In genomic region chr10:89289290-89289689, GRCm38 (mm10) we compare ENCODE assay signal across 20 mouse cellular contexts. TPM values are rescaled to one million over a fixed set of nuclear protein-coding genes. Genes with fewer than 3 reads are reported as not detected.
DNase-seq lines count a peak whose midpoint lies in the region; TF ChIP-seq lines count a peak whose summit lies in the region.
"Had no signal": no experiment of that assay in that cellular context is flagged by ENCODE, and none has a peak within 500 bp of the region (broad histone marks: within the 10 kb centered on the region; RNA-seq: fewer than 3 reads in every experiment).

No protein-coding gene starts in this region.

- peaks cover 0 to 2% of the 10 kb centered on the region in 2 experiments; a peak in 1 of 4 replicates for H3K36me3 ChIP-seq in MEL (ENCODE audit: control insufficient read depth in 1 of 2, insufficient read depth in 2 of 2, low read length in 2 of 2)
- H3K36me3 ChIP-seq: G1E had no signal

- peak in 1 of 2 experiments; percentile 50; a peak in 3 of 4 replicates for TF ChIP-seq EP300 in MEL (IDR thresholded peaks at IDR 0.05; ENCODE audit: low read depth in 1 of 2, low read length in 2 of 2)

- no peak overlapping the region for H3K9ac ChIP-seq in MEL (ENCODE audit: control insufficient read depth, low read depth, low read length, poor library complexity, severe bottlenecking)

- H3K4me3 ChIP-seq in MEL (ENCODE audit: control insufficient read depth in 1 of 2, insufficient read depth in 1 of 2, low read depth in 2 of 2, low read length in 2 of 2), result no peak overlapping the region

- no peak for TF ChIP-seq CTCF in MEL (IDR thresholded peaks at IDR 0.05 in 2 of 3, conservative IDR thresholded peaks at IDR 0.05 in 1 of 3; ENCODE audit: control insufficient read depth in 1 of 3, insufficient read depth in 1 of 3, low read depth in 2 of 3, low read length in 3 of 3, poor library complexity in 1 of 3, severe bottlenecking in 1 of 3)

- H3K79me2 ChIP-seq in MEL (ENCODE audit: control insufficient read depth, insufficient read depth, low read length, poor library complexity), result no peaks in the 10 kb centered on the region

- TF ChIP-seq POLR2A in MEL (IDR thresholded peaks at IDR 0.05; ENCODE audit: control insufficient read depth in 1 of 2, insufficient read depth in 1 of 2, low read depth in 1 of 2, low read length in 2 of 2, poor library complexity in 1 of 2), result no peak

- TF ChIP-seq RAD21 in MEL (IDR thresholded peaks at IDR 0.05; ENCODE audit: low read depth, low read length), result no peak

- H3K27me3 ChIP-seq in MEL (ENCODE audit: control insufficient read depth in 1 of 2, insufficient read depth in 2 of 2, low read length in 2 of 2), result no peaks in the 10 kb centered on the region; a peak in 1 of 4 replicates
- H3K27me3 ChIP-seq: CH12.LX had no signal

- H3K27ac ChIP-seq in MEL (ENCODE audit: control insufficient read depth, low read depth, low read length), result no peak overlapping the region

- peak; percentile 17 for DNase-seq in MEL (ENCODE audit: low read depth, low spot score)
- DNase-seq in frontal cortex, postnatal 14 days (ENCODE audit: low spot score in 2 of 2), result no peak
- DNase-seq: adrenal gland, adult 2 months; adrenal gland, adult 8-10 months; adrenal gland, postnatal 10 days; adrenal gland, postnatal 14 days; adrenal gland, postnatal 25 days; adrenal gland, postnatal 36 days; B cell, adult 2 months; cerebellum, adult 11 months; cerebellum, adult 11-12 months; cerebellum, adult 18-20 months; cerebellum, adult 2 months; cerebellum, adult 8-10 months had no signal

- no peaks in the 10 kb centered on the region for H3K9me3 ChIP-seq in MEL (replicated peaks; ENCODE audit: insufficient read depth, low read length)
- H3K9me3 ChIP-seq: G1E had no signal

- H3K4me1 ChIP-seq in MEL (ENCODE audit: control insufficient read depth in 1 of 2, insufficient read depth in 2 of 2, low read length in 2 of 2), result no peaks in the 10 kb centered on the region

TF ChIP-seq in MEL, 35 proteins besides CTCF, POLR2A, EP300 and RAD21:
- no peak for TF ChIP-seq POLR2AphosphoS5 (IDR thresholded peaks at IDR 0.05; ENCODE audit: borderline replicate concordance, low read depth, low read length)
- peak; percentile 39; the same call in 1 of the 2 replicates for TF ChIP-seq GATA1 (IDR thresholded peaks at IDR 0.05; ENCODE audit: low read depth, low read length)
- peak; percentile 24; the same call in 1 of the 2 replicates for TF ChIP-seq ZNF384 (IDR thresholded peaks at IDR 0.05; ENCODE audit: low read depth, low read length)
- TF ChIP-seq ETS1 (IDR thresholded peaks at IDR 0.05; ENCODE audit: low read depth, low read length), result peak; percentile 15; the same call in 1 of the 2 replicates
- TF ChIP-seq TCF12 (IDR thresholded peaks at IDR 0.05; ENCODE audit: low read depth, low read length), result peak; percentile 89
TF ChIP-seq in MEL: peak in this region for 4.

RNA-seq across cellular contexts. Expression of gene Ano4, which starts 55.3 kb away (rescaled TPM):
- total RNA-seq in MEL (2012; rRNA removed), result not detected in 2 replicates
- not detected for polyA plus RNA-seq in MEL (2012; ENCODE audit: insufficient read depth in 1 of 2, insufficient read length in 2 of 2, low read depth in 1 of 2, low replicate concordance in 2 of 2, missing spikeins in 1 of 2)
- total RNA-seq: CH12.LX had no signal
- polyA plus RNA-seq: activated CD4-positive, CD25-positive, alpha-beta regulatory T cell, adult 4 months; C2C12; CD4-positive, CD25-positive, alpha-beta regulatory T cell, adult 4 months; G1E; Patski had no signal
